Mouse (Mus musculus): ENCODE results near the gene Ift88.

DNA sequence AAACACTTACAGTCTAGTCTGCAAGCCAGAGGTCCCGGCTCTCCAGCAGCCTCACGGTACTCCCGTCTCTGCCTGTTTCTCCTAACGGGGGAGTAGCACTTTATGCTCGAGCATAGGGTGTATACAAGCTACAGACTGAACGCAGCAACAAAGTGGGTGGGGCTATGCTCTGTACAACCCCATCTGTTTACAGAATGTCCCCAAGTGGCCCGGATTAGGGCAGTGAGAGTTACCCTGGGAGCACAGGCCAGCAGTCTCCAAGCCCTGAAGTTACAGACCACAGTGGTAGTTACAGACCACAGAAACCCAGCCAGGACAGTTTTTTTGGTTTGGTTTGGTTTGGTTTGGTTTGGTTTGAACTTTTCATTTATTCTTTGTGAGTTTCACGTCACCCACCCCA lies 47.8 kb upstream of the Ift88 start:
- TF ChIP-seq POLR2A (IDR thresholded peaks at IDR 0.05; ENCODE audit: low read depth, low read length): no peak
- TF ChIP-seq CTCF (IDR thresholded peaks at IDR 0.05; ENCODE audit: borderline replicate concordance, insufficient read depth, low read length): no peak

All from embryonic fibroblast, embryonic 13.5 days (primary cell).